In genomic region chr16:5351890-5352571, GRCm38 (mm10) we compare ENCODE assay signal across 8 mouse cellular contexts.
DNase-seq lines count a peak whose midpoint lies in the region; ATAC-seq and TF ChIP-seq lines count a peak whose summit lies in the region.

No protein-coding gene starts in this region.

- H3K4me3 ChIP-seq in heart, embryonic 10.5 days = peak overlapping the region; percentile 39
- H3K4me3 ChIP-seq in intestine, embryonic 16.5 days (ENCODE audit: low read length) = peak overlapping the region; percentile 20
- no peak overlapping the region for H3K4me3 ChIP-seq in lung, adult 2 months (replicated peaks; ENCODE audit: extremely low read depth, low read depth, low read length)
- H3K4me3 ChIP-seq in cerebellum, adult 2 months (replicated peaks; ENCODE audit: insufficient read depth, low read depth, low read length) = no peak overlapping the region

- peaks cover 11% of the 10 kb centered on the region; the same call in 1 of the 2 replicates for H3K27me3 ChIP-seq in heart, embryonic 10.5 days (ENCODE audit: insufficient read depth, poor library complexity, severe bottlenecking)
- no peaks in the 10 kb centered on the region for H3K27me3 ChIP-seq in intestine, embryonic 16.5 days (replicated peaks; ENCODE audit: control insufficient read depth, insufficient read depth, low read length)
- no peaks in the 10 kb centered on the region; the same call in 1 of the 2 replicates for H3K27me3 ChIP-seq in cerebellum, adult 2 months (ENCODE audit: control insufficient read depth, insufficient read depth, low read length)

- H3K36me3 ChIP-seq in heart, embryonic 10.5 days = no peaks in the 10 kb centered on the region
- H3K36me3 ChIP-seq in intestine, embryonic 16.5 days (ENCODE audit: control insufficient read depth, insufficient read depth, low read length) = no peaks in the 10 kb centered on the region

- ATAC-seq in intestine, embryonic 16.5 days = peak; percentile 90

- 4% methylated on average over 18 of the region's 18 CpGs for WGBS in heart, embryonic 10.5 days
- 4% methylated on average over 18 of the region's 18 CpGs for whole genome bisulfite sequencing in intestine, embryonic 16.5 days
- WGBS in lung, adult 2 months = 3% methylated on average over 18 of the region's 18 CpGs
- WGBS in cerebellum, adult 2 months = 8% methylated on average over 18 of the region's 18 CpGs

- no peak for TF ChIP-seq CTCF in lung, adult 2 months (IDR thresholded peaks at IDR 0.05; ENCODE audit: insufficient read depth, low read length)
- TF ChIP-seq CTCF in cerebellum, adult 2 months (IDR thresholded peaks at IDR 0.05; ENCODE audit: borderline replicate concordance, insufficient read depth, low read depth, low read length) = no peak

- peaks cover 18% of the 10 kb centered on the region for H3K4me1 ChIP-seq in heart, embryonic 10.5 days
- no peaks in the 10 kb centered on the region for H3K4me1 ChIP-seq in intestine, embryonic 16.5 days (ENCODE audit: control insufficient read depth, insufficient read depth, low read length)
- no peaks in the 10 kb centered on the region for H3K4me1 ChIP-seq in lung, adult 2 months (ENCODE audit: control insufficient read depth, insufficient read depth, low read length)
- no peaks in the 10 kb centered on the region for H3K4me1 ChIP-seq in cerebellum, adult 2 months (ENCODE audit: control insufficient read depth, insufficient read depth, low read length)

- peak overlapping the region; percentile 47 for H3K4me2 ChIP-seq in intestine, embryonic 16.5 days (ENCODE audit: low read depth, low read length)

- H3K9me3 ChIP-seq in heart, embryonic 10.5 days = no peaks in the 10 kb centered on the region
- no peaks in the 10 kb centered on the region for H3K9me3 ChIP-seq in intestine, embryonic 16.5 days (ENCODE audit: control insufficient read depth, low read length)

- H3K9ac ChIP-seq in intestine, embryonic 16.5 days (ENCODE audit: low read depth, low read length) = no peak overlapping the region

- H3K27ac ChIP-seq in heart, embryonic 10.5 days = no peak overlapping the region
- no peak overlapping the region for H3K27ac ChIP-seq in intestine, embryonic 16.5 days (ENCODE audit: low read length)
- no peak overlapping the region for H3K27ac ChIP-seq in cerebellum, adult 2 months (ENCODE audit: insufficient read depth, low read length)

- peak; percentile 85 for DNase-seq in heart, embryonic 10.5 days (ENCODE audit: low spot score)
- DNase-seq in heart, adult 8-10 months (ENCODE audit: low spot score) = no peak
- peak; percentile 50 for DNase-seq in embryo, embryonic 11.5 days (ENCODE audit: low read depth, low spot score)
- peak; percentile 12 for DNase-seq in lung, adult 2 months
- peak; percentile 2 for DNase-seq in ovary, postnatal 14 days (ENCODE audit: low spot score)
- DNase-seq in cerebellum, adult 2 months = no peak
- no peak for DNase-seq in frontal cortex, postnatal 14 days (ENCODE audit: low spot score in 2 of 2)

- TF ChIP-seq POLR2A in lung, adult 2 months (IDR thresholded peaks at IDR 0.05; ENCODE audit: borderline replicate concordance, extremely low read depth, low read depth, low read length) = no peak
- no peak for TF ChIP-seq POLR2A in cerebellum, adult 2 months (IDR thresholded peaks at IDR 0.05; ENCODE audit: borderline replicate concordance, insufficient read depth, low read length)

Comparison
In these comparisons a context has a peak if more than half of its experiments do, and no peak if none do; other contexts are left out.
1. DNase-seq: peak in heart, embryonic 10.5 days (single experiment), embryo, embryonic 11.5 days (single experiment), lung, adult 2 months (single experiment) and ovary, postnatal 14 days (single experiment); none in heart, adult 8-10 months (single experiment), cerebellum, adult 2 months (0 of 2) and frontal cortex, postnatal 14 days (0 of 2).
2. H3K4me3 ChIP-seq: peak in heart, embryonic 10.5 days (single experiment) and intestine, embryonic 16.5 days (single experiment); none in lung, adult 2 months (single experiment) and cerebellum, adult 2 months (single experiment).